Mouse (Mus musculus) midbrain, embryonic 14.5 days (tissue): Measurements from ENCODE around the gene Tns1. TPM values are rescaled to one million over a fixed set of nuclear protein-coding genes. Genes with fewer than 3 reads are reported as not detected.
A peak's percentile ranks its signal among the peaks of the same experiment; 100 is the strongest.

Experiments used
- ATAC-seq: fragments of 200-750 bp; cut with Nextera tagmentation; 2 replicates; pipeline ENCODE4 v1.8.0; 2017; ENCODE audit warnings: moderate number of reproducible peaks, moderate library complexity; ENCODE audit not compliant: low FRiP score, low TSS enrichment
- DNase-seq: peaks from one replicate; pipeline ENCODE4 v3.0.0-alpha.2; 2015
- H3K27ac ChIP-seq: fragments of 300-500 bp; sonication (generic); replicated peaks from 2 replicates; pipeline ENCODE4 v1.5.1; 2014; ENCODE audit warnings: mild to moderate bottlenecking, low read depth, low read length, moderate library complexity
- H3K27me3 ChIP-seq: fragments of 300-500 bp; sonication (generic); 2 replicates; pipeline ENCODE4 v1.6.1; 2014; ENCODE audit warnings: low read length, control low read depth, mixed read lengths; ENCODE audit not compliant: control insufficient read depth, insufficient read depth
- H3K36me3 ChIP-seq: fragments of 300-500 bp; sonication (generic); 2 replicates; pipeline ENCODE4 v1.6.1; 2014; ENCODE audit warnings: low read length, control low read depth; ENCODE audit not compliant: control insufficient read depth, insufficient read depth
- H3K4me1 ChIP-seq: fragments of 300-500 bp; sonication (generic); 2 replicates; pipeline ENCODE4 v1.6.1; 2014; ENCODE audit warnings: mild to moderate bottlenecking, antibody characterized with exemption, low read length, control low read depth; ENCODE audit not compliant: control insufficient read depth, insufficient read depth
- H3K4me2 ChIP-seq: fragments of 300-500 bp; sonication (generic); 2 replicates; pipeline ENCODE4 v1.6.1; 2014; ENCODE audit warnings: mild to moderate bottlenecking, low read length, moderate library complexity
- H3K4me3 ChIP-seq: fragments of 300-500 bp; sonication (generic); replicated peaks from 2 replicates; pipeline ENCODE4 v1.5.1; 2014; ENCODE audit warnings: low read depth, low read length
- H3K9ac ChIP-seq: fragments of 300-500 bp; sonication (generic); replicated peaks from 2 replicates; pipeline ENCODE4 v1.6.1; 2014; ENCODE audit warnings: mild to moderate bottlenecking, low read length, moderate library complexity
- H3K9me3 ChIP-seq: fragments of 300-500 bp; sonication (generic); 2 replicates; pipeline ENCODE4 v1.6.1; 2016; ENCODE audit warnings: low read length, control low read depth, mixed read lengths; ENCODE audit not compliant: control insufficient read depth
- whole genome bisulfite sequencing: fragments of 180-500 bp; shearing (Covaris S2); extraction: QIAGEN DNeasy Blood & Tissue Kit; methylation state at CpG from one replicate; pipeline ENCODE4 v1.1.7; 2014; 5-methylcytosine and 5-hydroxymethylcytosine counted together
- polyA plus RNA-seq: library from polyadenylated mRNA; unstranded; fragments of >200 nt; fragmentation: Nextera tagmentation; extraction: Ambion mirVana; gene quantifications from 2 replicates; pipeline ENCODE4 v1.2.1, GENCODE M21; 2014

The Tns1 gene
- polyA plus RNA-seq, 1 experiment from 2014 or later: 11.0 TPM

DNA sequence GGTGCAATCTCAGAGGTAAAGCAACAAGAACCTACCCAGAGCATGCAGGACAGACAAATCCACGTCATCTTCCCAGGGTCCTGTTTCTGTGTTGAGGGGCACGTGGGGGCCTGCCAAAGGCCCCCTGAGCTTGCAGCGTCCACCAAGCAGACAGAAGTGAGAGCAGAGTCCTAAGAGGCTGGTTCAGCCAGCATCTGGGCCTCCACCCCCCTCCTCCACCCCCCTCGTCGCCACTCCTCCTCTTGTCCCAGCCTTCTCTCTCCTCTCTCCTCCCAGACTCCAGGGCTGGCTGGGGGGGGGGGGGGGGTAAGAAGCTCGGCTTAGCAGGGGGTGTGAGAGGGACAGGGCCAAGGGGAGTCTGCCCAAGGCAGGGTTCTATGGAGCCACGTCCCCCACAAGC, 33.1 kb downstream of the Tns1 start:
- Histone ChIP-seq H3K27ac (no peak overlapping the region), H3K4me1 (peaks cover 15% of the 10 kb centered on the region), H3K4me3 (no peak overlapping the region), H3K36me3 (no peaks in the 10 kb centered on the region), H3K9ac (no peak overlapping the region), H3K9me3 (no peaks in the 10 kb centered on the region), H3K4me2 (no peak overlapping the region; the same call in 1 of the 2 replicates), H3K27me3 (no peaks in the 10 kb centered on the region)
- DNase-seq (no peak), ATAC-seq (no peak)
- WGBS: 16% methylated on average over 7 of the region's 7 CpGs

DNA sequence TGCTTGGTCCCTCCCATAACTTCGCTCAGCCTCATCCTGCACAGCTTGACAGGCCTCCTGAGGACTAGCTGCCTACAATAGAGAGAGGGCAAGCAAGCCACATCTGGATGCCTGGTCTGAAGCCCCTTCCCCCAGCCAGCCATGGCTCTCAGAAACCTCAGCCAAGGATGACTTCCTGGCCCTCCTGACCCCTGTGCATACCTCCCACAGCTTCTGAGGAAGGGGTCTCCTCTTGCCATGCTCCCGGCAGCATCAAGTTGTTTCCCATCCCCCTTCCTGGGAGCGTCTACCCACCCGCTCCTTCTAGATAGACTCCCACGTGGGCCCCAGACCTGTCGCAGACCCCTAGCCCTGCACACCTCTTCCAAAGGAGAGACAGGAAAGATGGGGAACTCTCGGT, 33.9 kb downstream of the Tns1 start:
- ATAC-seq: no peak
- WGBS: 67% methylated on average over 7 of the region's 7 CpGs
- H3K4me2 ChIP-seq: no peak overlapping the region

GRCm38 (mm10) chr1:74088569-74088968, 35.7 kb downstream of the Tns1 start:
- Histone ChIP-seq H3K36me3 (no peaks in the 10 kb centered on the region), H3K9ac (no peak overlapping the region), H3K27me3 (no peaks in the 10 kb centered on the region), H3K4me3 (no peak overlapping the region), H3K9me3 (no peaks in the 10 kb centered on the region), H3K4me1 (peaks cover 10% of the 10 kb centered on the region; the same call in 1 of the 2 replicates), H3K27ac (no peak overlapping the region), H3K4me2 (no peak overlapping the region)
- ATAC-seq: no peak
- DNase-seq: no peak
- WGBS: 81% methylated on average over 1 of the region's 1 CpGs

More for the DNA sequence above, 33.9 kb downstream of the Tns1 start:
- Histone ChIP-seq H3K36me3 (no peaks in the 10 kb centered on the region), H3K4me1 (peaks cover 15% of the 10 kb centered on the region), H3K27ac (no peak overlapping the region), H3K27me3 (no peaks in the 10 kb centered on the region), H3K9ac (no peak overlapping the region), H3K4me3 (no peak overlapping the region), H3K9me3 (no peaks in the 10 kb centered on the region)
- DNase-seq: no peak

- no peaks in the 10 kb centered on the region for H3K9me3 ChIP-seq
- no peak overlapping the region for H3K4me2 ChIP-seq
- 85% methylated on average over 7 of the region's 7 CpGs for WGBS
- no peaks in the 10 kb centered on the region for H3K4me1 ChIP-seq
- DNase-seq: no peak
- no peak for ATAC-seq
- H3K36me3 ChIP-seq: no peaks in the 10 kb centered on the region
- H3K27me3 ChIP-seq: no peaks in the 10 kb centered on the region
- H3K9ac ChIP-seq: no peak overlapping the region
- H3K27ac ChIP-seq: no peak overlapping the region
- no peak overlapping the region for H3K4me3 ChIP-seq
These were observed 38.7 kb downstream of the Tns1 start for GRCm38 (mm10) chr1:74085566-74085965.

GRCm38 (mm10) chr1:74084752-74085151, 39.5 kb downstream of the Tns1 start:
- Histone ChIP-seq H3K36me3 (no peaks in the 10 kb centered on the region), H3K4me2 (no peak overlapping the region), H3K27me3 (no peaks in the 10 kb centered on the region), H3K4me1 (no peaks in the 10 kb centered on the region), H3K27ac (no peak overlapping the region), H3K9ac (no peak overlapping the region), H3K9me3 (no peaks in the 10 kb centered on the region), H3K4me3 (no peak overlapping the region)
- 43% methylated on average over 5 of the region's 5 CpGs for WGBS
- DNase-seq: no peak
- ATAC-seq: no peak

DNA sequence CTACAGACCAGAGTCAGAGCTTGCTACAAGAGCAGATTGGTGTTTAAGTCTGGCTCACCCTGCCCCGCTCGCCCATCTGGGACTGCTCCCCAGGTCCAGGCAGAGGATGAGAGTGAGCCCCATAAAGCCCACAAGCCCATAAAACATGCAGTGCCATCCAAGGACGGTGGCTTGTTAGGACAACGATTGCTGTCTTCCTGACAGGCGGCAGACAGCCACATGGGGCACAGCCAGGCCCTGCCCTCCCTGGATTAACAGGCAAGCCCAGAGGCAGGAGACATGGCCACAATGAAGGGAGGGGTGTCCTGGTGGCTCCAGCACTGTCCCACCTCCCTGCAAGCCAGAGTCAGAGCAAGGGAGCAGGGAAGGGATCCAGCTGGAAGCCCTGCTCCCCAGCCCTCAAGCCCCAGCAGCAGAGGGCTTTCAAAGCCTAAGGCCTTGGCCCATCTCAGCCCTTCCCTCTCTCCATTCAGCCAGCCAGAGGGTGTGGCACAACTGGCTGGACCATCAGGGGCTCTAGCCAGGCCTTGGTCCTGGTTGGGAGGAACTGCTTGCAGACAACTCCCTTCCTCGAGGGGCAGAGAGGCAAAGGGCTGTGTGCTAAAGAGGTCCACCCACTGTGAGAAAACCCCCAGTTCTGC, 40.1 kb downstream of the Tns1 start:
- no peaks in the 10 kb centered on the region for H3K27me3 ChIP-seq
- ATAC-seq (no peak), DNase-seq (no peak)
- H3K4me2 ChIP-seq: no peak overlapping the region
- 64% methylated on average over 6 of the region's 6 CpGs for WGBS
- no peaks in the 10 kb centered on the region for H3K9me3 ChIP-seq
- no peaks in the 10 kb centered on the region for H3K4me1 ChIP-seq
- H3K9ac ChIP-seq: no peak overlapping the region
- H3K4me3 ChIP-seq: no peak overlapping the region
- H3K36me3 ChIP-seq: no peaks in the 10 kb centered on the region
- no peak overlapping the region for H3K27ac ChIP-seq

GRCm38 (mm10) chr1:74082841-74083463, 41.3 kb downstream of the Tns1 start:
- Histone ChIP-seq H3K4me1 (no peaks in the 10 kb centered on the region), H3K4me2 (no peak overlapping the region), H3K27me3 (no peaks in the 10 kb centered on the region), H3K27ac (no peak overlapping the region), H3K4me3 (no peak overlapping the region), H3K9ac (no peak overlapping the region), H3K36me3 (no peaks in the 10 kb centered on the region), H3K9me3 (no peaks in the 10 kb centered on the region)
- whole genome bisulfite sequencing: 14% methylated on average over 6 of the region's 6 CpGs
- peak; percentile 65 for DNase-seq
- no peak for ATAC-seq

GRCm38 (mm10) chr1:74081573-74081989, 42.7 kb downstream of the Tns1 start:
- DNase-seq: no peak
- Histone ChIP-seq H3K27me3 (no peaks in the 10 kb centered on the region), H3K4me1 (no peaks in the 10 kb centered on the region), H3K4me2 (no peak overlapping the region), H3K9me3 (no peaks in the 10 kb centered on the region), H3K36me3 (no peaks in the 10 kb centered on the region), H3K4me3 (no peak overlapping the region), H3K27ac (no peak overlapping the region), H3K9ac (no peak overlapping the region)
- ATAC-seq: no peak
- 55% methylated on average over 2 of the region's 2 CpGs for WGBS

DNA sequence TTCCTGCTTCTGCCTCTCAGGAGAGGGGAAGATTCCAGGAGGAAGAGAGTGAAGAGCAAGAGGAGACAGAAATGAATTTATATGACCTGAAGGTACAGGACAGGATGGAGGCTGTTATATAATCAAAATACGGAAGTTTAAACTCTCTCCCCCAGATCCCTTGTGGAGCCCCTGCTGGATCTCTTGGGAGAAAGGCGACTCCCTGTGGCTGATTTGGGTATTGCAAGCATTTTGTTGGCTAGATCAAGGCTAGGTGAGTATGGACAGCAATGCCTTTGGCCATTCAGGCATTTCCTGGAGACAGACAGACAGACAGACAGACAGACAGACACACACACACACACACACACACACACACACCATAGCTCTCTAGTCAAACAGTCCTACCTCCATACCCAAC, 46.9 kb downstream of the Tns1 start:
- H3K27ac ChIP-seq: no peak overlapping the region
- no peak overlapping the region for H3K4me2 ChIP-seq
- peak; percentile 70 for DNase-seq
- no peak for ATAC-seq
- no peak overlapping the region for H3K4me3 ChIP-seq
- WGBS: 17% methylated on average over 2 of the region's 2 CpGs
- no peaks in the 10 kb centered on the region for H3K27me3 ChIP-seq
- H3K9me3 ChIP-seq: no peaks in the 10 kb centered on the region
- H3K36me3 ChIP-seq: no peaks in the 10 kb centered on the region
- no peaks in the 10 kb centered on the region for H3K4me1 ChIP-seq
- H3K9ac ChIP-seq: no peak overlapping the region
